Mouse (Mus musculus) retina, adult 2 months (tissue): Measurements from ENCODE around the gene Shb.

Experiments
- DNase-seq: peaks from one replicate; pipeline ENCODE4 v3.0.0-alpha.2; 2012; ENCODE audit warnings: low read depth, low spot score

Shb gene

DNA sequence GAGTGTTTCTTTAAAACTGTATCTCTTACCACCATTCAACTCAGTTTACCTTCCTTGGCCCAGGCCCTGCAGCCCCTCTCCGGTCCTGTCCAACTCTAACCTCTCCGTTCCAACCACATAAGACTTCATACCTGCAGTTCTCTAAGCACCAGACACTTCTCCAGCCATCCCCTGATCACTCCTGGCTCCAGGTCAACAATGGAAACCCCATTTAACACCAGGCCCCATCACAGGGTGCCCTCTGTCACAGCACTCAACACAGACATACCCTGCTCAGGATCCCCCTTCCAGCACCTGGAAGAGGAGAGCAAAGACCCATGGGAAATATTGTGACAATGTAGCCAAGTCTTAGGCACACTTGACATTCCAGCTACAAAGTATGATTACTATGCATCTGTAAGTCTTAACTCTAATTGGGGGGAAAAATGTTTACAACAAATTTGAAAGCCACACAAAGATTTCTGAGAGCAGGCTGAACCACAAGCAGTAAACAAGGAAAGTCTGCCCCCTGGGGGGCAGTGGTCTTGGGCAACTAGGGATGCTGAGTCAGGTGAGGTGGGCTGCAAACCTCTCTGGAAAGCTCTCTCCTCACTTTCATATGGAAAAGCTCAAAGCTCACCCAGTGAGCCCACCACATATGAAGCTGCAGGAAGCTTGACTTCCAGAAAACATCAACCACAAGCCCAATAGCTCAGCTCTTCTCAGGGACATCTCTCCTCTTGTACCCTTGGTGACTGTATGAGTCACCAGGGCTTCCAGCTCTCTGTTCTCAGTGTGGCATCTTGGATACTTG, 4.5 kb downstream of the Shb start:
- DNase-seq, result no peak

DNA sequence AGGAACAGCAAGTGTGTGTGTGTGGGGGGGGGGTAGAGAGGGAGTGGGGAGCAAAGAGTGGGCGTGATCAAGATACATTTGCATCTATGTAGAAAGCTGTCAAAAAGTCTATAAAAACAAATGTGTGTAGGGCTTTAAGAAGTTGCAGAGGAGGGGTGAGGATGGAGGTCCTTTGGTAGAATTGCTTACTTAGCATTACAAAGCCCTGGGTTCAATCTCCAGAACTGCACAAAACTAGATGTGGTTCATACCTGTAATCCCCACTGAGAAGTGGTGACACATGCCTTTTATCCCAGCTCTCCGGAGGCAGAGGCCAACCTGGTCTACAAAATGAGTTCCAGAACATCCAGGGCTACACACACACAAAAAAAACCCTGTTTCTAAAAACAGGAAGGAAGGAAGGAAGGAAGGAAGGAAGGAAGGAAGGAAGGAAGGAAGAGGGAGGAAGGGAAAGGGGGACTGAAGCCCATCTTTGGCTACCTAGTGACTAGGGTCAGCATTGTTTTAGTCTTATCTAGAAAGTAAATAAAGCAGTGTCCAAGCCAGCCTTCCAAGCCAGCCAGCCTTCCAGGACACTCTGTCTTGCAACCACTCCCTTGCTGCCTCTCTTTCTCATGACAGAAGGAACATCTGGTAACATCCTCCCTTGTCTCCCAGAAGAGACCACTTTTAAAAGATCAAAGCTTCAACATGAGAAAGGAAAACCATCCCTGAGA, 5.3 kb downstream of the Shb start:
- no peak for DNase-seq

GRCm38 (mm10) chr4:45526175-45526574, 6.1 kb downstream of the Shb start:
- no peak for DNase-seq

GRCm38 (mm10) chr4:45525541-45525940, 6.7 kb downstream of the Shb start:
- no peak for DNase-seq

- no peak for DNase-seq
Measured at GRCm38 (mm10) chr4:45524602-45525001, 7.7 kb downstream of the Shb start.

GRCm38 (mm10) chr4:45523360-45523759, 8.9 kb downstream of the Shb start:
- no peak for DNase-seq

GRCm38 (mm10) chr4:45522956-45523355, 9.3 kb downstream of the Shb start:
- no peak for DNase-seq

DNA sequence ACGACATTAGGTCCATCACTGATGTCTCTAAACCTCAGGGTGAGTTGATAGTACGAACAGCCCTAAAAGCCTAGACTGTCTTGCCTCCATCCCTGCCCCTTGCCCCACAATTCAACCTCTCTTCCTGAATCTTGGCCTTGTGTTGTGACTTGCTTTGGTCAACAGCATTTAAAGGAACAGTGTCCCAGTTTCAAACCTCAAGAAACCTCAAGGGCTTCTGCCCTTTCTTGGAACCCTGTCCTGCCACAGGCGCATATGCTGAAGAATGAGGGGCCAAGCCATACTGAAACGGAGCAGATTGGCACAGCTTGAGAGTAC, 9.7 kb downstream of the Shb start:
- DNase-seq, result no peak

- no peak for DNase-seq
Measured at GRCm38 (mm10) chr4:45521705-45522582, 10.3 kb downstream of the Shb start.

GRCm38 (mm10) chr4:45520375-45520774, 11.9 kb downstream of the Shb start:
- no peak for DNase-seq

GRCm38 (mm10) chr4:45517399-45517798, 14.9 kb downstream of the Shb start:
- no peak for DNase-seq

DNA sequence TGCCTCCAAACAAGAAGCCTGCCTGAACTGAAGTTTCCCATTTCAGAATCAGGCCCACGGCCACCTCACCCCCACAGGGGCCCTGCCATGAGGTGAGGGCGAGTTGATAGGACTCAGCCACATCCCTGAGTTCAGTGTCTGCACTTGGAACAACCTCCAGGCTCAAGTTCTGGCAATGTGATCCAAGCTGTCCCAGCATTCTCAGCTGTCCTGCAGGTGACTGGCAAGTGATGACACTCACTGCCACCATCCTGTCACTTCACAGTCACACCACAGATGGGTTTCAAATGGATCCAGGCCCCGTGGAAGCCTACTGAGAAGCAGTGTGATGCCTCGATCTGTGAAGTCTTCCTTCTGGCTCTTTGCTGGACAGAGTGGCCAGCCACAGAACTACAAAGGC, 16.4 kb downstream of the Shb start:
- DNase-seq, result no peak

DNA sequence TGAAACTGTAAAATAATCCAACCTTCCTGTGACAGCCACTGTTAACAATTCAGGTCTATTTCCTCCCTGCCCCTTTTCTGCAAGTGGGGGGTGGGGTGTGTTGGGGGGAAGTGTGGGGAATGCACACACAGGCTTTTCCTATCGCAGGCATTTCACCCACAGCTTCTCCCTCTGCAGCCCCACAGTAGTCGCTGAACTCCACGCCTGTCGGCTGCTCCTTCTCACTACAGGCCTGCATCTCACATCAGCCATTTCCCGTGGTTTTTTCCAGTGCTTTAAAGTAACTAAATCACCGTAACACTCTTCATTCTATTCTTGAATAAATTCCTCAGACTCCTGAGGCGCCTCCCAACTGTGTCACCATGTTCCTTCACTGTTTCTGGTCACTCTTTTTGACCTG, 17.9 kb downstream of the Shb start:
- DNase-seq, result no peak

GRCm38 (mm10) chr4:45513791-45514293, 18.4 kb downstream of the Shb start:
- no peak for DNase-seq

DNA sequence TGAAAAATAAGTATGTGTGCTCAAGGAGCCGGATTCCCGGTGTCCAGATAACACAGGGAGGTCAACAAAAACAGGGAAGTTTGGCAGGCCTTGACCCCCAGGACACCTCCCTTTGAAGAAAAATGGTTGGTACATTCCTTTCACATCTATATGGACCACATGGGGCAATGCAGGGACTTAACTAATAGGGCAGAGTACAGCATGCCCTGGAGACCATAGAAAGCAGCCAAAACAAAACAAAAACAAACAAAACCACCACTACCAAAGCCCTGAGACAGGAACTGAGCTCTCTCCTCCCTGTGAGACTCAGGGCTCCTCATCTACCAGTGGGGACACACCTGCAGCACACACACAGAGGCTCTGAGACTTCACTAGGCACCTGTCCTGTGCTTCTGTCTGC, 18.9 kb downstream of the Shb start:
- no peak for DNase-seq

GRCm38 (mm10) chr4:45510163-45510562, 22.1 kb downstream of the Shb start:
- no peak for DNase-seq

DNA sequence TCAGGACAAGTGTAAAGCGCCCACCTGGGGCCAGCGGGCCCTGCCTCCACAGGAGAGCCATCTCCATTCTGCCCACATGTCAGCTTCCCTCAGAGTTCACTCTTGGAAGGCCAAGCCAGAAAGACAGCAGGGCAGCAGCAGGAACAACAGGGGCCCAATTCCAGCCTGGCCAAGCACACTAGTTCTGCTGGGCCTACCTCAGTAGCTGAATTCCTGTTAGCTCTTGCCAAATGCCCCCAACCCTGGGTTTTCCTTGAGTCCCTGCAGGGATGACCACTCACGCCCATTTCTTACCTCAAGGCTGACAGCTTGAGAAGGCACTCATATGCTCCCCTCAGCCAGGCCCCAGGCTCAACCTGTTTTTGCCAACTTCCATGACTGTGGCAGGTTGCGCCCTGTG, 22.9 kb downstream of the Shb start:
- DNase-seq, result no peak

DNA sequence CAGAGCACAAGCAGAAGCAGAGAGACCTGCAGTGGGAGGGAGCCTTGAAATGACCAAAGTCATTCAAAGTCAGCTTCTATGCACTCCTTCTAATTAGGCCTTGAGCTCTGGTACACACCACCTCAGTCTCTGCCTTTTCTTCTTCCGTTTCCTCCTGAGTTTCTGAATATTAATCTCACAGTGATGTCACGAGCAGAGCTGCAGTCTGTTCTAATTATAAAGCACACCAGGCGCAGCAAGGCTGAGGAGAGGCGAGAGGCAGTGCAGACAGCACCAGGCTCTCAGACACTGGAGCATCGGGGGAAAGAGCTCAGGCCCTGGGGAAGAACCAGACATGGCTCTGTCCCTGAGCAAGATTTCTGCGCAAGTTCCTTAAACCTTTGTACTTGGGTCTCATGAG, 23.8 kb downstream of the Shb start:
- no peak for DNase-seq

DNA sequence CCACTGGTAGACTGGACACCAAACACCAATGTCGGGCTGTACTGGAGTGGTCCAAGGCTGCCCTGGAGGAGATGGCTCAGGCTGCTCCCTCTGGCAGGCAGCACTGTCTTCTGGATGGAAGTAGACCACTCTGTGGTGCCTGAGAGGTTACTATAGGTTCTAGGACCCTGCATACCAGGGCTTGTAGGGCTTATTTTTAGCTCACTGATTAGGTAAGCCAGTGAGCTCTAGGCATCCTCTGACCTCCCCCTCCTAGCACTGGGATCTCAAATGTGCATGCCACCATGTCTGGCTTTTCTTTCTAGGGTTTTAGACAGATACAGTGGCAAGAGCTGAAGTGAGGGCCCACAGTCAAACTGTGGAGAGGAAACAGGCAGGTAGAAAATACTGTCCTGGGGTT, 24.8 kb downstream of the Shb start:
- DNase-seq, result no peak

- DNase-seq, result no peak
Measured at GRCm38 (mm10) chr4:45507039-45507438, 25.2 kb downstream of the Shb start.

GRCm38 (mm10) chr4:45506613-45507012, 25.7 kb downstream of the Shb start:
- DNase-seq, result no peak

- DNase-seq, result no peak
Measured at GRCm38 (mm10) chr4:45505671-45506070, 26.6 kb downstream of the Shb start.
